Mouse (Mus musculus): Measurements from ENCODE around the gene Pak6. TPM values are rescaled to one million over a fixed set of nuclear protein-coding genes. Genes with fewer than 3 reads are reported as not detected.

Pak6 gene
- total and polyA plus RNA-seq, 3 experiments, result 0.05 to 0.73 (median 0.42) TPM

DNA sequence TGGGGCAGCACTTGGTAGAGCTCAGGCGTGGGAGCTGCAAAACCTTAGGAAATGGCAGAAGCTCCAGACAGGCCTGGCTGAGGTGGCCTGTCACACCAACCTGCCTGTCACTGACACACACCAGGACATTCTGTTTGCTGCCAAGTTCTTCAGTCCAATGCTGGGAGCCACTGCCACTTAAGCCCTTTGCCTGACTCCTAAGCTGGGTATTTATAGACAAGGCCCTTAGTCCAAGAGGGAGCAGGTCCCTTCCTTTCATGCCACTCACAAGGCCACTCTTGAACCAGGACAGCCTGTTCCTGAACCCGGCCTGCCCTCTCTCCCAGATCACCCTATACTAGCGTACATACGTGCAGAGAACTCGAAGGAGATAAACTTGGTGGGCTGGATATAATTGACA is 53.6 kb downstream of the Pak6 start:
- no peak overlapping the region for H3K4me2 ChIP-seq (ENCODE audit: insufficient read depth, low read depth, poor library complexity, severe bottlenecking)
- H3K9me3 ChIP-seq (replicated peaks; ENCODE audit: low read length), result no peaks in the 10 kb centered on the region
- no peak overlapping the region for H3K4me3 ChIP-seq (replicated peaks in 1 of 3; ENCODE audit: low read depth in 2 of 3, low read length in 2 of 3, poor library complexity in 1 of 3)
- H3K9ac ChIP-seq (ENCODE audit: insufficient read depth, low read depth), result no peak overlapping the region
- in situ Hi-C loops (cut with MboI; ENCODE audit: low pct_ligation_motif_present, low pct_unique_long_range_greater_than_20kb, low sequenced_read_pairs) (no loop called here), dilution Hi-C loops (cut with MboI; ENCODE audit: extremely low pct_ligation_motif_present, extremely low pct_unique_long_range_greater_than_20kb, low sequenced_read_pairs) (no loop called here)
- no peak for TF ChIP-seq JUN (IDR thresholded peaks at IDR 0.05; ENCODE audit: insufficient read depth, low read depth, low read length)
- no peak for TF ChIP-seq MAFK (IDR thresholded peaks at IDR 0.05; ENCODE audit: insufficient replicate concordance, low read length)
- TF ChIP-seq IRF4 (IDR thresholded peaks at IDR 0.05; ENCODE audit: low read depth, low read length), result no peak
- TF ChIP-seq USF2 (conservative IDR thresholded peaks at IDR 0.05; ENCODE audit: low read depth, low read length), result no peak
- TF ChIP-seq ZKSCAN1 (IDR thresholded peaks at IDR 0.05; ENCODE audit: borderline replicate concordance, low read depth, low read length), result no peak
- H3K79me2 ChIP-seq (replicated peaks; ENCODE audit: control insufficient read depth, extremely low read depth, insufficient read depth, poor library complexity, severe bottlenecking), result no peaks in the 10 kb centered on the region
- peaks cover 10 to 21% of the 10 kb centered on the region in 2 experiments for H3K4me1 ChIP-seq (ENCODE audit: control insufficient read depth in 1 of 2, insufficient read depth in 2 of 2)
- no peak for DNase-seq (ENCODE audit: extremely low read depth)
- no peak overlapping the region for H3K27ac ChIP-seq (ENCODE audit: insufficient read depth, low read depth)
- peaks cover 36 to 94% of the 10 kb centered on the region in 2 experiments for H3K36me3 ChIP-seq (replicated peaks in 1 of 2; ENCODE audit: control insufficient read depth in 1 of 2, insufficient read depth in 1 of 2, low read length in 1 of 2)
- no peaks in the 10 kb centered on the region for H3K27me3 ChIP-seq (replicated peaks)

DNA sequence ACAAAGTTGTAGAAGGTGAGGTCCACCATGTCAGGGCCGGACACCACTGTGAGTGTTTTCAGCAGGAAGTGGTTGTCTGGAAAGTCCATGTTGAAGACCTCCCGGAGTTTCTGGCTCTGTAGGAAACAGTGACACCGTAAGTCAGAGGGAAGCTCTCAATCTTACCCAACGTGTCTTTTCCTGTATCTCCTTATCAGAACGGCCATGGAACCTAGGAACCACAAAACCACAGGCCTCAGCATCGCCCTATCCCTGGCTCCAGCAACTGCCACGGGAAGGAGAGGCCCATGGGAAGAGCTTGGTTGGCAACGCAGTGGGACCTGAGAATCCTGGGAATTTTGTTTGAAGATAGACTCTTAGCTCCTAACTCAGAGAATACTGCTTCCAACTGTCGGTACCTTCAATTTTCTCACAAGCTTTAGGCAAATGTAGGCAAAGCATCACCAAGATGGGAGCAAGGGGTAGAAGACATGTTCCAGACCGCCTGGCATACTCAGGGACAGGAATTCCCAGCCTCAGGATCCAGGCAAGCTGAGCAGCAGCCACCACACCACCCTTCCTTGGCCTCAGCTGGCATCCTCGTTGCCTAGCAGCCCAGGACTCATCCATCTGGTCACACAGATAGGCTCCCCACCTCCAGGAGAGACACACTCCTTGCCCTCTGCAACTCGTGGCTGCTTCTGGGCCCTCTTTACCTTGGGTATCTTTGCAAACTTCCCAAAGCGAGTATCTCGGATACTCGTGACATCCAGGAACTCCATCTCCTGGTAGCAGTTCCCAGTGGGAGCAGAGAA is 60.8 kb downstream of the Pak6 start:
- H3K27me3 ChIP-seq (replicated peaks), result no peaks in the 10 kb centered on the region
- in situ Hi-C loops (cut with MboI; ENCODE audit: low pct_ligation_motif_present, low pct_unique_long_range_greater_than_20kb, low sequenced_read_pairs) (no loop called here), dilution Hi-C loops (cut with MboI; ENCODE audit: extremely low pct_ligation_motif_present, extremely low pct_unique_long_range_greater_than_20kb, low sequenced_read_pairs) (no loop called here)
- DNase-seq (ENCODE audit: extremely low read depth), result no peak
- H3K9me3 ChIP-seq (replicated peaks; ENCODE audit: low read length), result no peaks in the 10 kb centered on the region
- TF ChIP-seq ZMIZ1 (IDR thresholded peaks at IDR 0.05; ENCODE audit: low read depth, low read length) (no peak), MAZ (IDR thresholded peaks at IDR 0.05; ENCODE audit: low read depth, low read length) (no peak), CTCF (conservative IDR thresholded peaks at IDR 0.05 in 1 of 2, IDR thresholded peaks at IDR 0.05 in 1 of 2; ENCODE audit: low read depth in 2 of 2, low read length in 2 of 2) (no peak), PAX5 (IDR thresholded peaks at IDR 0.05; ENCODE audit: low read length) (no peak), KAT2A (IDR thresholded peaks at IDR 0.05; ENCODE audit: insufficient replicate concordance, low read length) (no peak), CHD2 (IDR thresholded peaks at IDR 0.05; ENCODE audit: low read length) (no peak), MEF2A (IDR thresholded peaks at IDR 0.05; ENCODE audit: borderline replicate concordance, low read depth, low read length) (no peak), USF2 (conservative IDR thresholded peaks at IDR 0.05; ENCODE audit: low read depth, low read length) (no peak), BHLHE40 (IDR thresholded peaks at IDR 0.05; ENCODE audit: low read depth, low read length) (no peak), RAD21 (IDR thresholded peaks at IDR 0.05; ENCODE audit: low read depth, low read length) (no peak), POLR2AphosphoS2 (IDR thresholded peaks at IDR 0.05; ENCODE audit: low read depth, low read length) (no peak), E2F4 (IDR thresholded peaks at IDR 0.05; ENCODE audit: insufficient replicate concordance, low read depth, low read length) (no peak), ZC3H11A (IDR thresholded peaks at IDR 0.05; ENCODE audit: low read depth, low read length) (no peak), GABPA (IDR thresholded peaks at IDR 0.05; ENCODE audit: insufficient replicate concordance, low read depth, low read length) (no peak), JUN (IDR thresholded peaks at IDR 0.05; ENCODE audit: insufficient read depth, low read depth, low read length) (no peak), EP300 (IDR thresholded peaks at IDR 0.05; ENCODE audit: low read length) (no peak), SIN3A (IDR thresholded peaks at IDR 0.05; ENCODE audit: low read length) (no peak), TBP (conservative IDR thresholded peaks at IDR 0.05; ENCODE audit: low read depth, low read length) (no peak)
- H3K4me3 ChIP-seq (replicated peaks in 1 of 3; ENCODE audit: low read depth in 2 of 3, low read length in 2 of 3, poor library complexity in 1 of 3), result no peak overlapping the region
- H3K36me3 ChIP-seq (replicated peaks in 1 of 2; ENCODE audit: control insufficient read depth in 1 of 2, insufficient read depth in 1 of 2, low read length in 1 of 2), result peaks cover 17 to 64% of the 10 kb centered on the region in 2 experiments
- H3K27ac ChIP-seq (ENCODE audit: insufficient read depth, low read depth), result no peak overlapping the region
- H3K79me2 ChIP-seq (replicated peaks; ENCODE audit: control insufficient read depth, extremely low read depth, insufficient read depth, poor library complexity, severe bottlenecking), result no peaks in the 10 kb centered on the region
- no peak overlapping the region for H3K4me2 ChIP-seq (ENCODE audit: insufficient read depth, low read depth, poor library complexity, severe bottlenecking)
- peaks cover 8 to 45% of the 10 kb centered on the region in 2 experiments; a peak in 3 of 4 replicates for H3K4me1 ChIP-seq (ENCODE audit: control insufficient read depth in 1 of 2, insufficient read depth in 2 of 2)
- H3K9ac ChIP-seq (ENCODE audit: insufficient read depth, low read depth), result no peak overlapping the region
